Mouse (Mus musculus) cerebellum, adult 11-12 months (tissue): ENCODE measurements around the gene Slc35e1.

Experiments used
- DNase-seq: peaks from one replicate; pipeline ENCODE4 v3.0.0; 2022

Slc35e1 gene

GRCm38 (mm10) chr8:72485456-72486199 lies 6.8 kb downstream of the Slc35e1 start:
- DNase-seq: no peak

DNA sequence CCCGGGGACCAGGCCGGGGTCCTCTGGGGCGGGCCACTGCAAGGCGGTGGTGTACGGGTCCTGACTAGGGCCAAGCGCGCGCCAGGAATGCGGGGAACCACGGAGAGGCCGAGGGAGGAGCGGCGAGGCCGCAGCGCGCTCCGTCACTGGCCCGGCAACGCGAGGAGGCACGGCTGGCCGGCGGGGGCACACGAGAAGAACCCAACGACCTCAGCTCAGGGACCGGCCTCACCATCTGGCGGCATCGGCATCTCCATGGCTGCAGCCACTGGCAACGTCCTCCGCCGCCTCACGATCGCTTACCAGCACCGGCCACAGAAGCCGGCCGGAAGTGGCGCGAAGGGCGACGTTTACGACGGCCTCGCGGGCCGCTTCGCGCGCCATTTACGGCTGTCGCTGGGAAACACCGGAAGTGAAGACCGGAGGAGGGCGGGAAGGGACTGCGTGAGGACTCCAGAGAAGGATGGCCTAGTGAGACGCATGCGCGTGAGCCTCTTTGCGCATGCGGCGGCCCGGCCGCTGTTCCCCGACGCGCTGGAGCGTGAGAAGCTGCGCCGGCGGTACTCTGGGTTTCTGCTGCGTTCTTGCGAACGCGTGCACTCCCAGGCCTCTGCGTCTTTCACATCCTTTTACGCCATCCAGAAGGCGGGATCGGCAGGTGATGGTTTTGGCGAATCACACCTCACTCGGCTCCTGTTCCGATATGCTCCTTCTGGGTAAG lies 17.4 kb downstream of the Slc35e1 start, which contains the start of gene Cherp:
Gene Cherp, minus strand, starts transcription at position 401 of the 721 bp plus-strand sequence.
- peak; percentile 99 for DNase-seq

DNA sequence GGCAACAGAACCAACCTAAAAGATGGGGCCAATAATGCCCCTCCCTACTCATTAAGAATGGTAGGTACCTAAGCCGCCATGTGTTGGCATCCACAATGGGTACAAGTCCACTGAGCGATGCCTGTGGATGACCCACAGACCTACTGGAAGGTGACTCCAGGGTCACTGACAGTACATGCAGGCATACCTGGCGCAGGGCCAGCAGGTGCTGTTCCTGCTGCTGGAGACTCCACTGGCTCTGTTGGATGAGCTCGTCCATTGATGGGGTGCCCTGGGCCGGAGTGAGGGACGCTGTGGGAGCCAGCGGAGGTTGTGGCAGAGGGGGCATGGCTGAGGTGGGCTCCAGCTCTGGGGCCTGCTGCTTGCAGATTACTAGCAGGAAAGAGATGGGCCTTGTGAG lies 21.7 kb downstream of the Slc35e1 start:
- DNase-seq: peak; percentile 21

- peak; percentile 7 for DNase-seq
Observed at GRCm38 (mm10) chr8:72469984-72470383, 22.4 kb downstream of the Slc35e1 start.

DNA sequence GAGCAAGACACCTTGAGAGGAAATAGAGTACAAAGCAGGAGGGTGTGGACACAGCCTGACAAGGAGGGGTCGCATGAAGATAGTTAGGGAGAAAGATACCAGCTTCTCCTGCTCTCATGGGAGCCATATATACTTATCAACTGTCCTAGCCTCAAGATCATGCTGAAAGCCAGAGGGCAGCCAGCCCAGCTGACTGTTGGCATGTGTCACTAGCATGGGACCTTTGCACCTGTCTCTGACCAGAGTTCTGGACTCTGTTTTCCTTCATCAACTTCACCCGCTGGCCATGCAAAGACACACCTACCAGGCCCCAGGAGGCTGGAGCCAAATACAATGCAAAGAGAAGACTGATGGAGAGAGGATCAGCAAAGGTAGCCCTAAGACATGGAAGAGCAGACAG lies 23.2 kb downstream of the Slc35e1 start:
- no peak for DNase-seq

DNA sequence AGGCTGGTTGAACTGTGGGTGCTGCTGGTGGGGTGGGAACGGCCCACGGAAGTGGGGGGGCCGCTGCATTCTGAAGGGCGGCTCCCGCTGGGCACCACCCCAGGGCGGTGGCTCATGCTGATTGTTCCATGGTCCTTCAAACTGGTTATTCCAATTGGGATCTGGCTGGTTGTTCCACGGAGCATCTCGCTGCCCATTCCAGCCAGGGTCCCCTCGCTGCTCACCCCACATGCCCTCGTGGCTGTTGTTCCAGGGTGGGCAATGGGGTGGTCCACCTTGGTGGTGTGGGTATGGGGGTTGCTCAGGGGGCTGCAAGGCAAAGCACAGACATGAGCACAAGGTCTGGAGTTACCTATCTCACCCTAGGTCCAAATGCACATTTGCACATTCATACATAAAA lies 28.2 kb downstream of the Slc35e1 start:
- DNase-seq: no peak

DNA sequence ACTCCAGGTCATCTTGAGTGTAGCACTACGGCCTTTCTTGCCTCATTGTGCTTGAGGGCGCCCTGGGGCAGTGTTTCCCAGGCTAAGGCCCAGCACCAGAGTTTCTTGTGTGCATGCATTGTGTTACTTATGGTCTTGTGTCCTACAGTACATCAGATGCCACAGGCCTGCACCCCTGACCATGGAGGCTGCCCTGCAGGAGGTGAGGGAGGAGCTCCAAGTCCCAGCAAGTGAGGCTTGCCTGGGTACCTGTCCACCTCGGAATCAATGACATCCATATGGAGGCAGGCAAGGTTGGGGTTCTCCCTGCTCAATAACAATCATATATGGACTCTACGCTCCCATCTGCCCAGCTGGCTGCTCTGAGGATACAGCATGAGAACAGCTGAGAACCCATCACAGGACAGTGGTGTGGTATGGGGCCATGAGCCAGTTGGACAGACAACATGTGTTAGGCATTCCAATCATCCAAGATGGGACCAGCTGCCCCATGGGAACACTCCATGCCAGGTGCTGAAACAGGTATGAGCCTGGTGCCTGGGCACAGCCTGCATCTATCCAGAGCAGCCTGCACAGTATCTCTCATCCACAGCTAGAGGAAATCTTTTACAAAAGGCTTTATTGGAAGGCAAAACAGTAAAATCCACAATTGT lies 32.4 kb downstream of the Slc35e1 start:
- DNase-seq: no peak

GRCm38 (mm10) chr8:72458457-72458856 lies 34.0 kb downstream of the Slc35e1 start:
- DNase-seq: no peak

- no peak for DNase-seq
Observed at GRCm38 (mm10) chr8:72457806-72458205, 34.6 kb downstream of the Slc35e1 start.

- no peak for DNase-seq
Observed at GRCm38 (mm10) chr8:72455317-72455716, 37.1 kb downstream of the Slc35e1 start.

- DNase-seq: no peak
Observed at GRCm38 (mm10) chr8:72453904-72454303, 38.5 kb downstream of the Slc35e1 start.

- no peak for DNase-seq
Observed at GRCm38 (mm10) chr8:72451516-72451915, 40.9 kb downstream of the Slc35e1 start.

DNA sequence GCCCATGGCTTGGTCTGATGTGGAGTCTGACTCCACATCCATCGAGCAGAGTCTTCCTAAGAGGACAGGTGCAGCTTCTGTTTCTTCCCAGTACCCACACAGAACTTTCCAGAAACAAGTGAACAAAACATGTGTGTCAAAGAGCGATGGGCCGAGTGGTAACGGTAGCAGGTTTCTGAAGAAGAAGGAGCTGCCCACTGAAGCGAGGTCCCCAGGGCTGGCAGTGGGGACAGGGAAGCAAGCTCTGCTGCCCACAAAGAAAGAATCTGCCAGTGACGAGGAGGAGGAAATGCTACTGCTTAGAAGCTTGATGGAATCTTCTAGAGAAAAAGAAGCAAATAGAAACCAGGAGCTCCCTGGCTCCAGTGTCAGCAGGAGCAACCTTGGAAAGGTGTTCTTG lies 47.3 kb downstream of the Slc35e1 start:
- DNase-seq: no peak

DNA sequence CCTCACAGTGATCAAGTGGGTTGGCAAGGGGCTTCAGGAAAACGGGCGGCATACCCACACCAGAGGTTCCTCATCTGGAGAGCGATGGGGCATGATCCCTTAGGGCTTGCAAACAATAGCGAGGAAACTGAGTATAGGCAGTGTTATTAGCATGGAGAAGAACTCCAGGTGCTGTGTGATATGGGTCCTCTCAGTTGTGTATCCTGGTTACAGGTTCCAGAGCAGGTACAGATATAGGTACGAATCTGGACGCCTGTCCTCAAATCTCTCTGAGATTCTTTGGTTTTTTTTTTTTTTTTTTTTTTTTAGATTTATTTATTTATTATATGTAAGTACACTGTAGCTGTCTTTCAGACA lies 48.4 kb downstream of the Slc35e1 start:
- DNase-seq: no peak

- DNase-seq: peak; percentile 98
Observed at GRCm38 (mm10) chr8:72443338-72443993, 48.9 kb downstream of the Slc35e1 start, which contains the start of the genes Calr3 and 1700030K09Rik. TSS of gene Calr3 (minus strand) at chr8:72443870. TSS of gene 1700030K09Rik (plus strand) at chr8:72443880.

- DNase-seq: no peak
Observed at GRCm38 (mm10) chr8:72438248-72439015, 54.0 kb downstream of the Slc35e1 start.

DNA sequence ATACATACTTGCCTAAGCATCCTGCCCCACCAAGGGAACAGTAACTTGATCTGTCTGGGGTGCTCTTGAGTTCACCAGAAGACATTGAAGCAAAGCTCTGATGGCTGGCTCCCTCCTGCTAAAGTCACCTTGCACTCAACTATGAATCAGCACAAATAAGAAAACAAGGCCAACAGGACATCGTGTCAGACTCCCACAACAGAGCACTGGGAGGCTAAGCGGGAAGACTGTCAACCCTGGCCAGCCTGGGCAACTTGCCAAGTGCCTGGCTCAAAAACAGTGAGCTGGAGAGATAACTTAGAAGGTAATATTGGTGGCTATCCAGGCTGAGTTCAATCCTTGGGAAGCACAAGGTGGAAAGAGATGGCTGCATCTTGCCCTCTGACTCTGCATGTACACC lies 57.5 kb downstream of the Slc35e1 start:
- DNase-seq: no peak
